Mouse (Mus musculus): Measurements from ENCODE around the gene Wwtr1. TPM values are rescaled to one million over a fixed set of nuclear protein-coding genes. Genes with fewer than 3 reads are reported as not detected.
A peak's percentile ranks its signal among the peaks of the same experiment; 100 is the strongest.

Wwtr1 gene
- polyA plus RNA-seq, 1 experiment from 2014 or later = 11.7 TPM

GRCm38 (mm10) chr3:57580426-57581195 lies 4.9 kb upstream of the Wwtr1 start:
- Histone ChIP-seq H3K36me3 (no peaks in the 10 kb centered on the region), H3K27me3 (no peaks in the 10 kb centered on the region), H3K27ac (replicated peaks) (no peak overlapping the region), H3K4me3 (no peak overlapping the region), H3K4me2 (replicated peaks) (no peak overlapping the region), H3K9me3 (no peaks in the 10 kb centered on the region), H3K9ac (replicated peaks) (no peak overlapping the region), H3K4me1 (peaks cover 6% of the 10 kb centered on the region; the same call in 1 of the 2 replicates)
- WGBS = 92% methylated on average over 10 of the region's 10 CpGs
- ATAC-seq (ENCODE audit: low FRiP score, low read depth) = no peak

DNA sequence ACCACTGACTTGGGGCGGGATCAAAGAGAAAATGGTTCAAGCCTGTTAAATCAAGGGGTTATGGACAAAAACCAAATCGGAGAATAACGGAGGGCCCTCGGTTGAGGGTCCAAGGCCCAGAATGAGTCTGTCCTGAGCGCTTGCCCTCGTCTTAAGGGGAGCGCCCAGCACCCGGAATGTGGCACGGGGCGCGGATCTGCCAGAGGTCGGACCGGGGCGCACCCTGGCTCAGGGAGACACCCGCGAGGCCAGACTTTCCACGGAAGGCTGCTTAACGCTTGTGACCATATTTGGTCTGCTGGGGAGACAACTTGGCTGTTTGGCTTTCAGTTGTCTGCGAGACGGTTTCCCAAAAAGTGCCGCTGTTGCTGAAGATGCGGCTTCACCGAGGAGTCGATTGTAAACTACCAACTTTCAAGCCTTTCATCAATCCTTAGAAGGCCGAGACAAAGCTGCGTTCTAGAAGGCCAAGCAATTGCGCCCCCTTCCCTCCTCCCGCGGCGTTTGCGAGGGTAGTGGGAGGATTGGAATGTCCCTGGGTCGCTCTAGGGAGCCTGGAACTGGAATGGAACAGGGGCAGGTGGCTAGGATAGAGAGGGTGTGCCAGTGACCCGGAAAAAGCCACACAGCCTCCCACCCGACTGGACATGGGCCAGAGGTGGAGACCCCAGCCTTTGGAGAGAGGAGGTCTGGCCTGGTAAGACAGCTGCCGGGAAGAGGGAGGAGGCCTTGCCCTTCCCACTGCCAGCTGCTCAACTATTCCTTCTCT lies 530 bp upstream of the Wwtr1 start:
- H3K4me1 ChIP-seq = peaks cover 20% of the 10 kb centered on the region
- peak overlapping the region; percentile 68 for H3K9ac ChIP-seq (replicated peaks)
- H3K27me3 ChIP-seq = no peaks in the 10 kb centered on the region
- under 1% methylated on average over 34 of the region's 35 CpGs for WGBS
- peak overlapping the region; percentile 77 for H3K4me2 ChIP-seq (replicated peaks)
- peak overlapping the region; percentile 67 for H3K4me3 ChIP-seq
- peak overlapping the region; percentile 74 for H3K27ac ChIP-seq (replicated peaks)
- H3K36me3 ChIP-seq = no peaks in the 10 kb centered on the region
- no peaks in the 10 kb centered on the region for H3K9me3 ChIP-seq
- ATAC-seq (ENCODE audit: low FRiP score, low read depth) = peak; percentile 24

- peak overlapping the region; percentile 74 for H3K27ac ChIP-seq (replicated peaks)
- H3K36me3 ChIP-seq = no peaks in the 10 kb centered on the region
- no peaks in the 10 kb centered on the region for H3K9me3 ChIP-seq
- H3K4me3 ChIP-seq = peak overlapping the region; percentile 67
- H3K27me3 ChIP-seq = no peaks in the 10 kb centered on the region
- peak overlapping the region; percentile 68 for H3K9ac ChIP-seq (replicated peaks)
- WGBS = 1% methylated on average over 56 of the region's 59 CpGs
- H3K4me1 ChIP-seq = peaks cover 20% of the 10 kb centered on the region
- ATAC-seq (ENCODE audit: low FRiP score, low read depth) = peak; percentile 69
- peak overlapping the region; percentile 77 for H3K4me2 ChIP-seq (replicated peaks)
Observed at GRCm38 (mm10) chr3:57574885-57575659, 638 bp downstream of the Wwtr1 start.

DNA sequence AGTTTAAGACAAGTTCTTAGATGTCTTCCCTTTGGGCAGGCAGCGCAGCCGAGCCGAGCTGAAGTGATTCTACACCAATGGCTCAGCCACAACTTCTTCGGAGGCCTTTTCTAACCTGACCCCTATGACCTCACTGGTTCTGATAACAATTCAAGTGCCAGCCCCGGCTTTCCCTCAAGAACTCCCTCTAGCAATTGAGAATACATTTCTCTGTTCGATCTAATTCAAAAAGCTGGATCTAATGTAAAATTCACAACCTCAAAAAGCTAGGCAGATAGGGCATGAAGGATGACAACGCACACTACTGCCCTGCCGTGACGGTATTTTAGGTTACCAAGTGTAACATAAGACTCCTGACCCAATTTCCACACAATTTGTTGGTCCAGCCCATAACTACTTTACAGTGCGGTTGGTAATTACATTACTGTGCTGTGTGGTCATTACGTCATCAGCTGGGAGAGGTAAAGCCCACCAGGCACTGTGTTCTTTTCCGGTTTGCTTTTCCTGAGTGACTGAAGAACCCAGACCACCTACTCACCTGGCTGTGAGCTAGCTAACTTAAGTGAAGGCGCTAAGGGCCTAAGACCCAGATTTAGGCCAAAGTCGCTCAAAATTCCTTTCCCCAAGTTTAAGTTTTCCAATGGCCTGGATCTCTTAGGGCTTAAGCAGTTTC lies 1.7 kb downstream of the Wwtr1 start:
- Histone ChIP-seq H3K9ac (replicated peaks) (peak overlapping the region; percentile 68; the same call in 1 of the 2 replicates), H3K4me2 (replicated peaks) (peak overlapping the region; percentile 77), H3K27ac (replicated peaks) (no peak overlapping the region), H3K4me3 (peak overlapping the region; percentile 67), H3K27me3 (no peaks in the 10 kb centered on the region), H3K9me3 (no peaks in the 10 kb centered on the region), H3K4me1 (peaks cover 20% of the 10 kb centered on the region), H3K36me3 (no peaks in the 10 kb centered on the region)
- 58% methylated on average over 14 of the region's 14 CpGs for WGBS
- ATAC-seq (ENCODE audit: low FRiP score, low read depth) = no peak

- H3K27ac ChIP-seq (replicated peaks) = no peak overlapping the region
- H3K27me3 ChIP-seq = no peaks in the 10 kb centered on the region
- H3K9ac ChIP-seq (replicated peaks) = no peak overlapping the region
- no peak overlapping the region for H3K4me3 ChIP-seq
- no peaks in the 10 kb centered on the region for H3K36me3 ChIP-seq
- 83% methylated on average over 6 of the region's 6 CpGs for WGBS
- ATAC-seq (ENCODE audit: low FRiP score, low read depth) = no peak
- H3K4me2 ChIP-seq (replicated peaks) = no peak overlapping the region
- peaks cover 20% of the 10 kb centered on the region for H3K4me1 ChIP-seq
- no peaks in the 10 kb centered on the region for H3K9me3 ChIP-seq
Observed at GRCm38 (mm10) chr3:57572331-57572975, 3.3 kb downstream of the Wwtr1 start.

DNA sequence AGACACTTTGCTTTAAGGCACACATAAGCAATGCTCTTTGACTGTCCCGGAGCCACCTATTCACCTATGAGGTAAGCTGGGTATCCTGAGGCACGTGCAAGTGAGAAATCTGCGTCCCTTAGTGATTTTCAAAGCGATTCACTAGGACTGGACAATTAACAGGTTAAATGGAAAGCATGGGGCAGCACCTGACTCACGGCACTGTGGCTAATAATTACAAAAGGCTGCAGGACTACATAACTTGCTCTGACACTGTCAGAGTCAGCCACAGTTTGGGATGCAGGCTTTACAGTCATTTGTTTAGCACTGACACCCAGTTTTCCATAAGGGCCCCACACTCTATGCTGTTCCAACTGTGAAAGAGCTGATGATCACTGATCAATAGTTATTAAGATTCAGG lies 9.1 kb downstream of the Wwtr1 start:
- Histone ChIP-seq H3K9ac (replicated peaks) (no peak overlapping the region), H3K4me3 (no peak overlapping the region), H3K4me2 (replicated peaks) (no peak overlapping the region), H3K27ac (replicated peaks) (no peak overlapping the region), H3K36me3 (no peaks in the 10 kb centered on the region), H3K4me1 (0 out of 2 replicates have a peak, but pooled peaks cover 3% of the 10 kb centered on the region), H3K27me3 (no peaks in the 10 kb centered on the region), H3K9me3 (no peaks in the 10 kb centered on the region)
- 86% methylated on average over 5 of the region's 5 CpGs for WGBS
- no peak for ATAC-seq (ENCODE audit: low FRiP score, low read depth)

GRCm38 (mm10) chr3:57563627-57564026 lies 12.1 kb downstream of the Wwtr1 start:
- Histone ChIP-seq H3K9me3 (no peaks in the 10 kb centered on the region), H3K27ac (replicated peaks) (no peak overlapping the region), H3K4me1 (0 out of 2 replicates have a peak, but pooled peaks cover 3% of the 10 kb centered on the region), H3K36me3 (no peaks in the 10 kb centered on the region), H3K4me3 (no peak overlapping the region), H3K27me3 (no peaks in the 10 kb centered on the region), H3K4me2 (replicated peaks) (no peak overlapping the region), H3K9ac (replicated peaks) (no peak overlapping the region)
- WGBS = 91% methylated on average over 5 of the region's 5 CpGs
- ATAC-seq (ENCODE audit: low FRiP score, low read depth) = no peak

- 0 out of 2 replicates have a peak, but pooled peaks cover 3% of the 10 kb centered on the region for H3K4me1 ChIP-seq
- H3K9ac ChIP-seq (replicated peaks) = no peak overlapping the region
- H3K4me2 ChIP-seq (replicated peaks) = no peak overlapping the region
- no peaks in the 10 kb centered on the region for H3K27me3 ChIP-seq
- no peak overlapping the region for H3K4me3 ChIP-seq
- WGBS = 79% methylated on average over 6 of the region's 6 CpGs
- no peak for ATAC-seq (ENCODE audit: low FRiP score, low read depth)
- no peaks in the 10 kb centered on the region for H3K36me3 ChIP-seq
- no peaks in the 10 kb centered on the region for H3K9me3 ChIP-seq
- no peak overlapping the region for H3K27ac ChIP-seq (replicated peaks)
Observed at GRCm38 (mm10) chr3:57562996-57563506, 12.7 kb downstream of the Wwtr1 start.

DNA sequence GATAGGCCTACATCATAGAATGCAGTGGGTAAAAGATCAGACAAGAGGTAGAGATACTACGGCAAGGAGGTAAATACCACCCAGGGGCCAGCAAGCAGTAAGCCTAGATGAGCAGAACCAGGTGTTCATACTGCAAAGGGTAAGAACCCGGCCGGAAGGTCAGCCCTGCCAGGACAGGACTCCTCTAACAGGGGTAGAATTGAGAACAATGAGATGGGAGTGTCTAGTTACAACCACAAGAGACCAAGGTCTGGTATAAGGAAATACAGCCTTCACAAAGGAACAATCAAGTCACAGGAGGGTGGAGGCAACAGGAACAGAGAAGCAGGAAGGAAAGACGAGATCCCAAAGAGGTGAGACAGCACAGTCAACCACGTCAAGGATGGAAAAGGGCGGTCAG lies 16.9 kb downstream of the Wwtr1 start:
- H3K4me2 ChIP-seq (replicated peaks) = no peak overlapping the region
- no peaks in the 10 kb centered on the region for H3K36me3 ChIP-seq
- H3K9me3 ChIP-seq = no peaks in the 10 kb centered on the region
- H3K27ac ChIP-seq (replicated peaks) = no peak overlapping the region
- H3K4me3 ChIP-seq = no peak overlapping the region
- H3K9ac ChIP-seq (replicated peaks) = no peak overlapping the region
- no peaks in the 10 kb centered on the region for H3K27me3 ChIP-seq
- H3K4me1 ChIP-seq = 0 out of 2 replicates have a peak, but pooled peaks cover 3% of the 10 kb centered on the region
- ATAC-seq (ENCODE audit: low FRiP score, low read depth) = no peak
- WGBS = 93% methylated on average over 6 of the region's 6 CpGs

DNA sequence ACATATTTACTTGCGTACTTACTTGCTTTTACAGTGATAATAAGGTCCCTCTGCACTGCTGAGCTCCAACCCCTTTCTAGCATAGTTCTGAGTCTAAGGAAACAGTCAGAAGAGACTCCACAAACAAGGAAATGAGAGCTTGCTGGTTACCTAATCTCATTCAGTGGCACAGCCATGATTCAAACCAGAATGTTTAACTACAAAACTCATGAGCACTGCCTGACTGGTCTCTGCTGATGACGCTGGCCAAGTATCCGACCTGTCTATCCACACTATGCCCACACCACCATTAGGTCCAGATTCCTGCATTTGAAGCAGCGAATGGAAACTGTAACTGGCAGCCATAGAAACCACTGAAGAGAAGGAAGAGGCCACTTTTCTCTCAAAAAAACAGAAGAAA lies 18.3 kb downstream of the Wwtr1 start:
- no peak for ATAC-seq (ENCODE audit: low FRiP score, low read depth)
- Histone ChIP-seq H3K27me3 (no peaks in the 10 kb centered on the region), H3K4me1 (no peaks in the 10 kb centered on the region), H3K27ac (replicated peaks) (no peak overlapping the region), H3K4me3 (no peak overlapping the region), H3K4me2 (replicated peaks) (no peak overlapping the region), H3K9ac (replicated peaks) (no peak overlapping the region), H3K36me3 (no peaks in the 10 kb centered on the region), H3K9me3 (no peaks in the 10 kb centered on the region)
- 90% methylated on average over 4 of the region's 4 CpGs for WGBS

GRCm38 (mm10) chr3:57555560-57555959 lies 20.1 kb downstream of the Wwtr1 start:
- Histone ChIP-seq H3K9me3 (no peaks in the 10 kb centered on the region), H3K27ac (replicated peaks) (no peak overlapping the region), H3K9ac (replicated peaks) (no peak overlapping the region), H3K4me1 (no peaks in the 10 kb centered on the region), H3K36me3 (no peaks in the 10 kb centered on the region), H3K27me3 (no peaks in the 10 kb centered on the region), H3K4me3 (no peak overlapping the region), H3K4me2 (replicated peaks) (no peak overlapping the region)
- 66% methylated on average over 3 of the region's 3 CpGs for WGBS
- ATAC-seq (ENCODE audit: low FRiP score, low read depth) = no peak
